Mouse (Mus musculus) heart, embryonic 13.5 days (tissue): ENCODE data around the gene Spock2. TPM values are rescaled to one million over a fixed set of nuclear protein-coding genes. Genes with fewer than 3 reads are reported as not detected.
"Not testable (repeated sequence)": the region's sequence is repeated elsewhere in the genome, so short reads cannot be mapped to it uniquely, and the experiment has no call there.

Experiments used
- ATAC-seq: fragments of 200-750 bp; cut with Nextera tagmentation; 2 replicates; pipeline ENCODE4 v1.8.0; 2017; ENCODE audit warnings: moderate TSS enrichment; ENCODE audit not compliant: insufficient number of reproducible peaks, low FRiP score, low TSS enrichment; ENCODE audit errors: extremely low read depth
- H3K27ac ChIP-seq: fragments of 300-500 bp; sonication (generic); replicated peaks from 2 replicates; pipeline ENCODE4 v1.5.1; 2015; ENCODE audit warnings: moderate library complexity, mild to moderate bottlenecking, inconsistent platforms
- H3K27me3 ChIP-seq: fragments of 300-500 bp; sonication (generic); replicated peaks from 2 replicates; pipeline ENCODE4 v1.6.1; 2015; ENCODE audit warnings: mild to moderate bottlenecking, inconsistent platforms
- H3K36me3 ChIP-seq: fragments of 300-500 bp; sonication (generic); 2 replicates; pipeline ENCODE4 v1.6.1; 2015; ENCODE audit warnings: mild to moderate bottlenecking, inconsistent platforms
- H3K4me1 ChIP-seq: fragments of 300-500 bp; sonication (generic); 2 replicates; pipeline ENCODE4 v1.6.1; 2015; ENCODE audit warnings: inconsistent platforms
- H3K4me2 ChIP-seq: fragments of 300-500 bp; sonication (generic); 2 replicates; pipeline ENCODE4 v1.6.1; 2015; ENCODE audit warnings: inconsistent platforms, mild to moderate bottlenecking, moderate library complexity
- H3K4me3 ChIP-seq: fragments of 300-500 bp; sonication (generic); 2 replicates; pipeline ENCODE4 v1.5.1; 2015; ENCODE audit warnings: moderate library complexity, mild to moderate bottlenecking, inconsistent platforms
- H3K9ac ChIP-seq: fragments of 300-500 bp; sonication (generic); 2 replicates; pipeline ENCODE4 v1.6.1; 2015; ENCODE audit warnings: inconsistent platforms, mild to moderate bottlenecking, moderate library complexity
- H3K9me3 ChIP-seq: fragments of 300-500 bp; sonication (generic); 2 replicates; pipeline ENCODE4 v1.6.1; 2016; ENCODE audit warnings: inconsistent platforms
- WGBS: fragments of 180-500 bp; shearing (Covaris S2); methylation state at CpG from one replicate; pipeline ENCODE4 v1.1.7; 2015; ENCODE audit warnings: mixed read lengths; 5-methylcytosine and 5-hydroxymethylcytosine counted together
- polyA plus RNA-seq: library from polyadenylated mRNA; unstranded; fragments of >200 nt; fragmentation: Nextera tagmentation; extraction: Ambion mirVana; gene quantifications from 2 replicates; pipeline ENCODE4 v1.2.1, GENCODE M21; 2015

Spock2 gene
- polyA plus RNA-seq, 1 experiment from 2014 or later, result 2.6 TPM

- Histone ChIP-seq H3K27me3 (peaks cover 23% of the 10 kb centered on the region), H3K27ac (no peak overlapping the region), H3K4me1 (no peaks in the 10 kb centered on the region), H3K9me3 (no peaks in the 10 kb centered on the region), H3K4me2 (no peak overlapping the region), H3K9ac (no peak overlapping the region), H3K4me3 (no peak overlapping the region), H3K36me3 (no peaks in the 10 kb centered on the region)
- no peak for ATAC-seq
- 3% methylated on average over 5 of the region's 5 CpGs for WGBS
These were observed 42.1 kb downstream of the Spock2 start for GRCm38 (mm10) chr10:60148087-60148486.

GRCm38 (mm10) chr10:60151107-60151663, 45.2 kb downstream of the Spock2 start:
- Histone ChIP-seq H3K9ac (no peak overlapping the region), H3K4me2 (no peak overlapping the region), H3K36me3 (no peaks in the 10 kb centered on the region), H3K4me3 (no peak overlapping the region), H3K27me3 (peaks cover 13% of the 10 kb centered on the region), H3K4me1 (no peaks in the 10 kb centered on the region), H3K9me3 (no peaks in the 10 kb centered on the region), H3K27ac (no peak overlapping the region)
- no peak for ATAC-seq
- 68% methylated on average over 6 of the region's 6 CpGs for WGBS

- no peak for ATAC-seq
- Histone ChIP-seq H3K9ac (no peak overlapping the region), H3K27ac (no peak overlapping the region), H3K4me3 (no peak overlapping the region), H3K4me1 (no peaks in the 10 kb centered on the region), H3K9me3 (no peaks in the 10 kb centered on the region), H3K4me2 (no peak overlapping the region), H3K27me3 (peaks cover 4% of the 10 kb centered on the region), H3K36me3 (no peaks in the 10 kb centered on the region)
These were observed 50.0 kb downstream of the Spock2 start for GRCm38 (mm10) chr10:60156016-60156415.

GRCm38 (mm10) chr10:60158144-60158543, 52.1 kb downstream of the Spock2 start:
- H3K27me3 ChIP-seq, result peaks cover 4% of the 10 kb centered on the region; the same call in 1 of the 2 replicates
- no peak overlapping the region for H3K9ac ChIP-seq
- no peaks in the 10 kb centered on the region for H3K9me3 ChIP-seq
- no peak overlapping the region for H3K4me2 ChIP-seq
- H3K4me3 ChIP-seq, result no peak overlapping the region
- H3K36me3 ChIP-seq, result no peaks in the 10 kb centered on the region
- 81% methylated on average over 3 of the region's 3 CpGs for WGBS
- H3K27ac ChIP-seq, result no peak overlapping the region
- no peaks in the 10 kb centered on the region for H3K4me1 ChIP-seq
- ATAC-seq, result no peak

GRCm38 (mm10) chr10:60161397-60161796, 55.4 kb downstream of the Spock2 start:
- not testable (repeated sequence) for H3K4me2 ChIP-seq, H3K4me1 ChIP-seq, H3K27me3 ChIP-seq, H3K9me3 ChIP-seq, H3K4me3 ChIP-seq, H3K9ac ChIP-seq, H3K36me3 ChIP-seq, H3K27ac ChIP-seq, ATAC-seq
- WGBS, result 51% methylated on average over 3 of the region's 3 CpGs

GRCm38 (mm10) chr10:60162184-60162972, 56.4 kb downstream of the Spock2 start:
- WGBS, result 84% methylated on average over 8 of the region's 8 CpGs
- H3K27ac ChIP-seq, H3K4me3 ChIP-seq, H3K4me1 ChIP-seq, H3K9ac ChIP-seq, H3K9me3 ChIP-seq, H3K36me3 ChIP-seq, H3K4me2 ChIP-seq, ATAC-seq: not testable (repeated sequence)
- H3K27me3 ChIP-seq, result peaks cover 12% of the 10 kb centered on the region

GRCm38 (mm10) chr10:60162973-60163255, 56.9 kb downstream of the Spock2 start:
- H3K9me3 ChIP-seq, result no peaks in the 10 kb centered on the region
- no peak overlapping the region for H3K4me2 ChIP-seq
- no peak for ATAC-seq
- no peak overlapping the region for H3K4me3 ChIP-seq
- no peaks in the 10 kb centered on the region for H3K36me3 ChIP-seq
- 78% methylated on average over 6 of the region's 6 CpGs for WGBS
- H3K9ac ChIP-seq, result no peak overlapping the region
- no peaks in the 10 kb centered on the region for H3K4me1 ChIP-seq
- peaks cover 12% of the 10 kb centered on the region for H3K27me3 ChIP-seq
- H3K27ac ChIP-seq, result no peak overlapping the region

GRCm38 (mm10) chr10:60164869-60165268, 58.9 kb downstream of the Spock2 start:
- H3K4me2 ChIP-seq, result no peak overlapping the region
- 79% methylated on average over 1 of the region's 1 CpGs for WGBS
- no peak overlapping the region for H3K4me3 ChIP-seq
- peaks cover 12% of the 10 kb centered on the region for H3K27me3 ChIP-seq
- H3K9me3 ChIP-seq, result no peaks in the 10 kb centered on the region
- no peaks in the 10 kb centered on the region for H3K36me3 ChIP-seq
- no peaks in the 10 kb centered on the region for H3K4me1 ChIP-seq
- H3K9ac ChIP-seq, result no peak overlapping the region
- no peak overlapping the region for H3K27ac ChIP-seq
- no peak for ATAC-seq

GRCm38 (mm10) chr10:60166068-60166467, 60.0 kb downstream of the Spock2 start:
- H3K9ac ChIP-seq, result no peak overlapping the region
- peaks cover 12% of the 10 kb centered on the region for H3K27me3 ChIP-seq
- H3K4me3 ChIP-seq, result no peak overlapping the region
- no peak overlapping the region for H3K27ac ChIP-seq
- no peaks in the 10 kb centered on the region for H3K9me3 ChIP-seq
- no peak overlapping the region for H3K4me2 ChIP-seq
- no peak for ATAC-seq
- no peaks in the 10 kb centered on the region for H3K36me3 ChIP-seq
- 35% methylated on average over 3 of the region's 3 CpGs for WGBS
- no peaks in the 10 kb centered on the region for H3K4me1 ChIP-seq

GRCm38 (mm10) chr10:60168306-60168705, 62.3 kb downstream of the Spock2 start:
- no peak for ATAC-seq
- Histone ChIP-seq H3K9me3 (no peaks in the 10 kb centered on the region), H3K4me2 (no peak overlapping the region), H3K27ac (no peak overlapping the region), H3K4me3 (no peak overlapping the region), H3K9ac (no peak overlapping the region), H3K27me3 (peaks cover 8% of the 10 kb centered on the region), H3K4me1 (peaks cover 6% of the 10 kb centered on the region; the same call in 1 of the 2 replicates), H3K36me3 (no peaks in the 10 kb centered on the region)
- WGBS, result 68% methylated on average over 2 of the region's 2 CpGs

- WGBS, result 63% methylated on average over 3 of the region's 3 CpGs
- H3K9ac ChIP-seq, result no peak overlapping the region
- no peaks in the 10 kb centered on the region for H3K9me3 ChIP-seq
- peaks cover 7% of the 10 kb centered on the region; the same call in 1 of the 2 replicates for H3K4me1 ChIP-seq
- no peaks in the 10 kb centered on the region for H3K36me3 ChIP-seq
- peaks cover 8% of the 10 kb centered on the region for H3K27me3 ChIP-seq
- no peak for ATAC-seq
- H3K4me2 ChIP-seq, result no peak overlapping the region
- H3K4me3 ChIP-seq, result no peak overlapping the region
- no peak overlapping the region for H3K27ac ChIP-seq
These were observed 62.9 kb downstream of the Spock2 start for GRCm38 (mm10) chr10:60168960-60169359.
